In genomic region chr12:103064944-103065343, GRCm38 (mm10) we compare ENCODE assay signal across 8 mouse cellular contexts.
DNase-seq lines count a peak whose midpoint lies in the region; ATAC-seq and TF ChIP-seq lines count a peak whose summit lies in the region.
"Had no signal": no experiment of that assay in that cellular context is flagged by ENCODE, and none has a peak within 500 bp of the region (broad histone marks: within the 10 kb centered on the region; RNA-seq: fewer than 3 reads in every experiment).

No protein-coding gene starts in this region.

- WGBS in forebrain, embryonic 14.5 days, result 17% methylated on average over 3 of the region's 3 CpGs
- WGBS in neural tube, embryonic 14.5 days, result 18% methylated on average over 3 of the region's 3 CpGs

- no peak overlapping the region for H3K4me3 ChIP-seq in forebrain, embryonic 14.5 days (ENCODE audit: low read depth, low read length)
- no peak overlapping the region for H3K4me3 ChIP-seq in neural tube, embryonic 14.5 days (ENCODE audit: low read depth, low read length)
- H3K4me3 ChIP-seq: myocyte had no signal

- DNase-seq in thymus, postnatal 14 days, result peak; percentile 28
- DNase-seq in thymus, postnatal 36 days, result no peak
- peak; percentile 86 for DNase-seq in brain, embryonic 14.5 days (ENCODE audit: low read depth)
- DNase-seq in forebrain, embryonic 14.5 days (ENCODE audit: low spot score), result peak; percentile 82
- DNase-seq in kidney, postnatal 14 days, result peak; percentile 47
- no peak for DNase-seq in adrenal gland, adult 18-20 months (ENCODE audit: low spot score in 2 of 2)

- no peaks in the 10 kb centered on the region for H3K27me3 ChIP-seq in forebrain, embryonic 14.5 days (replicated peaks; ENCODE audit: control insufficient read depth, insufficient read depth, low read length)
- no peaks in the 10 kb centered on the region for H3K27me3 ChIP-seq in neural tube, embryonic 14.5 days (ENCODE audit: control insufficient read depth, insufficient read depth, low read length)

- no peak overlapping the region for H3K9ac ChIP-seq in forebrain, embryonic 14.5 days (ENCODE audit: low read length)
- no peak overlapping the region for H3K9ac ChIP-seq in neural tube, embryonic 14.5 days (replicated peaks; ENCODE audit: low read depth, low read length)

- no peak overlapping the region for H3K27ac ChIP-seq in forebrain, embryonic 14.5 days (ENCODE audit: low read depth, low read length)
- H3K27ac ChIP-seq in neural tube, embryonic 14.5 days (ENCODE audit: low read depth, low read length), result no peak overlapping the region

- TF ChIP-seq POLR2A in brain, embryonic 14.5 days (IDR thresholded peaks at IDR 0.05; ENCODE audit: borderline replicate concordance, extremely low read depth, insufficient read depth, insufficient read length, poor library complexity, severe bottlenecking), result no peak

- peaks cover 18% of the 10 kb centered on the region; the same call in 1 of the 2 replicates for H3K36me3 ChIP-seq in forebrain, embryonic 14.5 days (ENCODE audit: control insufficient read depth, insufficient read depth, low read length)
- peaks cover 14% of the 10 kb centered on the region for H3K36me3 ChIP-seq in neural tube, embryonic 14.5 days (ENCODE audit: control insufficient read depth, insufficient read depth, low read length)

- TF ChIP-seq CTCF in brain, embryonic 14.5 days (IDR thresholded peaks at IDR 0.05; ENCODE audit: borderline replicate concordance, extremely low read depth, insufficient read depth, insufficient read length), result peak; percentile 79

- no peak overlapping the region for H3K4me2 ChIP-seq in forebrain, embryonic 14.5 days (ENCODE audit: low read length)
- H3K4me2 ChIP-seq in neural tube, embryonic 14.5 days (ENCODE audit: low read depth, low read length), result no peak overlapping the region

- peak; percentile 75 for ATAC-seq in forebrain, embryonic 14.5 days
- peak; percentile 72 for ATAC-seq in neural tube, embryonic 14.5 days (ENCODE audit: low read depth)

- H3K4me1 ChIP-seq in forebrain, embryonic 14.5 days (ENCODE audit: control insufficient read depth, insufficient read depth, low read length), result no peaks in the 10 kb centered on the region
- H3K4me1 ChIP-seq in neural tube, embryonic 14.5 days (ENCODE audit: control insufficient read depth, insufficient read depth, low read length), result no peaks in the 10 kb centered on the region

- no peaks in the 10 kb centered on the region for H3K9me3 ChIP-seq in forebrain, embryonic 14.5 days (replicated peaks; ENCODE audit: control insufficient read depth, low read length)
- no peaks in the 10 kb centered on the region for H3K9me3 ChIP-seq in neural tube, embryonic 14.5 days (ENCODE audit: control insufficient read depth, low read length)

Comparison
In these comparisons a context has a peak if more than half of its experiments do, and no peak if none do; other contexts are left out.
1. DNase-seq: peak in thymus, postnatal 14 days (single experiment), brain, embryonic 14.5 days (single experiment), forebrain, embryonic 14.5 days (single experiment) and kidney, postnatal 14 days (single experiment); none in thymus, postnatal 36 days (0 of 2) and adrenal gland, adult 18-20 months (0 of 2).